Mouse (Mus musculus) intestine, embryonic 14.5 days (tissue): Measurements from ENCODE around the gene Fgf16. TPM values are rescaled to one million over a fixed set of nuclear protein-coding genes. Genes with fewer than 3 reads are reported as not detected.
A peak's percentile ranks its signal among the peaks of the same experiment; 100 is the strongest.

Experiments
- ATAC-seq: fragments of 200-750 bp; cut with Nextera tagmentation; replicated peaks from 2 replicates; pipeline ENCODE4 v1.8.0; 2017; ENCODE audit warnings: low read depth, moderate number of reproducible peaks, moderate TSS enrichment, moderate library complexity; ENCODE audit not compliant: low FRiP score, low TSS enrichment
- DNase-seq: peaks from one replicate; pipeline ENCODE4 v3.0.0-alpha.2; 2018; ENCODE audit warnings: low spot score
- H3K27ac ChIP-seq: fragments of 300-500 bp; sonication (generic); 2 replicates; pipeline ENCODE4 v1.5.1; 2014; ENCODE audit warnings: low read depth, mild to moderate bottlenecking, control low read depth
- H3K27me3 ChIP-seq: fragments of 300-500 bp; sonication (generic); replicated peaks from 2 replicates; pipeline ENCODE4 v1.6.1; 2014; ENCODE audit warnings: low read length, control low read depth; ENCODE audit not compliant: control insufficient read depth, insufficient read depth
- H3K36me3 ChIP-seq: fragments of 300-500 bp; sonication (generic); 2 replicates; pipeline ENCODE4 v1.6.1; 2014; ENCODE audit warnings: low read length, control low read depth; ENCODE audit not compliant: control insufficient read depth, insufficient read depth
- H3K4me1 ChIP-seq: fragments of 300-500 bp; sonication (generic); replicated peaks from 2 replicates; pipeline ENCODE4 v1.6.1; 2014; ENCODE audit warnings: low read length, control low read depth, mixed read lengths; ENCODE audit not compliant: control insufficient read depth, insufficient read depth
- H3K4me2 ChIP-seq: fragments of 300-500 bp; sonication (generic); 2 replicates; pipeline ENCODE4 v1.6.1; 2014; ENCODE audit warnings: low read length
- H3K4me3 ChIP-seq: fragments of 300-500 bp; sonication (generic); 2 replicates; pipeline ENCODE4 v1.5.1; 2014; ENCODE audit warnings: low read depth, low read length, control low read depth, mixed read lengths
- H3K9ac ChIP-seq: fragments of 300-500 bp; sonication (generic); 2 replicates; pipeline ENCODE4 v1.6.1; 2014; ENCODE audit warnings: mild to moderate bottlenecking, low read length
- H3K9me3 ChIP-seq: fragments of 300-500 bp; sonication (generic); 2 replicates; pipeline ENCODE4 v1.6.1; 2016; ENCODE audit warnings: low read length, control low read depth; ENCODE audit not compliant: control insufficient read depth
- WGBS: fragments of 180-500 bp; shearing (Covaris S2); extraction: QIAGEN DNeasy Blood & Tissue Kit; methylation state at CpG from one replicate; pipeline ENCODE4 v1.1.7; 2014; 5-methylcytosine and 5-hydroxymethylcytosine counted together
- polyA plus RNA-seq: library from polyadenylated mRNA; unstranded; fragments of >200 nt; fragmentation: Nextera tagmentation; extraction: Ambion mirVana; gene quantifications from 2 replicates; pipeline ENCODE4 v1.2.1, GENCODE M21; 2014

Fgf16 gene
- polyA plus RNA-seq, 1 experiment from 2014 or later = not detected

GRCm38 (mm10) chrX:105765005-105765706 is 1.1 kb downstream of the Fgf16 start:
- ATAC-seq = no peak
- 20% methylated on average over 33 of the region's 36 CpGs for WGBS

GRCm38 (mm10) chrX:105766013-105766412 is 1.9 kb downstream of the Fgf16 start:
- Histone ChIP-seq H3K4me2 (no peak overlapping the region), H3K27me3 (peaks cover 55% of the 10 kb centered on the region), H3K4me3 (no peak overlapping the region), H3K9ac (no peak overlapping the region), H3K4me1 (no peaks in the 10 kb centered on the region), H3K9me3 (no peaks in the 10 kb centered on the region), H3K27ac (no peak overlapping the region), H3K36me3 (no peaks in the 10 kb centered on the region)
- WGBS = 35% methylated on average over 6 of the region's 6 CpGs
- DNase-seq (peak; percentile 39), ATAC-seq (no peak)

More at GRCm38 (mm10) chrX:105765005-105765706, 1.1 kb downstream of the Fgf16 start:
- H3K9me3 ChIP-seq = no peaks in the 10 kb centered on the region
- H3K27me3 ChIP-seq = peaks cover 50% of the 10 kb centered on the region
- H3K4me1 ChIP-seq = no peaks in the 10 kb centered on the region
- no peaks in the 10 kb centered on the region for H3K36me3 ChIP-seq
- peak overlapping the region; percentile 55 for H3K4me2 ChIP-seq
- peak; percentile 50 for DNase-seq
- H3K27ac ChIP-seq = no peak overlapping the region
- H3K4me3 ChIP-seq = peak overlapping the region; percentile 32
- H3K9ac ChIP-seq = no peak overlapping the region

- peak; percentile 45 for DNase-seq
- no peaks in the 10 kb centered on the region for H3K36me3 ChIP-seq
- ATAC-seq = no peak
- no peak overlapping the region for H3K27ac ChIP-seq
- H3K27me3 ChIP-seq = peaks cover 46% of the 10 kb centered on the region
- H3K4me1 ChIP-seq = no peaks in the 10 kb centered on the region
- H3K4me2 ChIP-seq = no peak overlapping the region
- H3K4me3 ChIP-seq = no peak overlapping the region
- H3K9ac ChIP-seq = no peak overlapping the region
- H3K9me3 ChIP-seq = no peaks in the 10 kb centered on the region
- 31% methylated on average over 8 of the region's 9 CpGs for WGBS
Measured at GRCm38 (mm10) chrX:105767177-105767764, 3.2 kb downstream of the Fgf16 start.

- H3K27me3 ChIP-seq = peaks cover 39% of the 10 kb centered on the region
- H3K4me2 ChIP-seq = no peak overlapping the region
- no peaks in the 10 kb centered on the region for H3K9me3 ChIP-seq
- no peak overlapping the region for H3K27ac ChIP-seq
- no peak overlapping the region for H3K9ac ChIP-seq
- no peak overlapping the region for H3K4me3 ChIP-seq
- no peak for ATAC-seq
- H3K4me1 ChIP-seq = no peaks in the 10 kb centered on the region
- H3K36me3 ChIP-seq = no peaks in the 10 kb centered on the region
- DNase-seq = peak; percentile 50
- 69% methylated on average over 3 of the region's 3 CpGs for WGBS
Measured at GRCm38 (mm10) chrX:105767932-105768331, 3.9 kb downstream of the Fgf16 start.

GRCm38 (mm10) chrX:105773281-105773680 is 9.2 kb downstream of the Fgf16 start:
- no peak overlapping the region for H3K4me2 ChIP-seq
- ATAC-seq (no peak), DNase-seq (peak; percentile 18)
- H3K4me1 ChIP-seq = no peaks in the 10 kb centered on the region
- no peaks in the 10 kb centered on the region for H3K36me3 ChIP-seq
- H3K9me3 ChIP-seq = no peaks in the 10 kb centered on the region
- WGBS = 81% methylated on average over 5 of the region's 5 CpGs
- peaks cover 6% of the 10 kb centered on the region; the same call in 1 of the 2 replicates for H3K27me3 ChIP-seq
- no peak overlapping the region for H3K4me3 ChIP-seq
- H3K9ac ChIP-seq = no peak overlapping the region
- no peak overlapping the region for H3K27ac ChIP-seq

GRCm38 (mm10) chrX:105794806-105795403 is 30.8 kb downstream of the Fgf16 start:
- ATAC-seq (no peak), DNase-seq (no peak)
- no peaks in the 10 kb centered on the region for H3K9me3 ChIP-seq
- no peak overlapping the region for H3K27ac ChIP-seq
- H3K4me3 ChIP-seq = no peak overlapping the region
- WGBS = 61% methylated on average over 8 of the region's 8 CpGs
- no peaks in the 10 kb centered on the region; the same call in 1 of the 2 replicates for H3K36me3 ChIP-seq
- no peaks in the 10 kb centered on the region for H3K4me1 ChIP-seq
- H3K27me3 ChIP-seq = no peaks in the 10 kb centered on the region
- H3K4me2 ChIP-seq = no peak overlapping the region
- H3K9ac ChIP-seq = no peak overlapping the region

GRCm38 (mm10) chrX:105824462-105824861 is 60.4 kb downstream of the Fgf16 start:
- H3K27me3 ChIP-seq = no peaks in the 10 kb centered on the region
- ATAC-seq (no peak), DNase-seq (no peak)
- 82% methylated on average over 5 of the region's 5 CpGs for WGBS
- peaks cover 25% of the 10 kb centered on the region for H3K36me3 ChIP-seq
- H3K4me3 ChIP-seq = no peak overlapping the region
- no peaks in the 10 kb centered on the region for H3K4me1 ChIP-seq
- no peak overlapping the region for H3K4me2 ChIP-seq
- H3K9ac ChIP-seq = no peak overlapping the region
- H3K27ac ChIP-seq = no peak overlapping the region
- no peaks in the 10 kb centered on the region for H3K9me3 ChIP-seq
